Mouse (Mus musculus) small intestine, adult 2 months (tissue): ENCODE data around the gene Slc2a4.

Experiments
- CTCF ChIP-seq: fragments of 200-500 bp; IDR thresholded peaks from 2 replicates; pipeline ENCODE4 v1.5.1; 2012; ENCODE audit warnings: low read depth, mild to moderate bottlenecking, control low read depth, inconsistent platforms, low read length, moderate library complexity, mixed read lengths; ENCODE audit not compliant: insufficient replicate concordance, insufficient read length; ENCODE audit errors: extremely low read depth
- POLR2A ChIP-seq: fragments of 200-500 bp; IDR thresholded peaks from 2 replicates; pipeline ENCODE4 v1.6.1; 2012; ENCODE audit warnings: low read depth, mild to moderate bottlenecking, control low read depth, inconsistent platforms, low read length, moderate library complexity

GRCm38 (mm10) chr11:69910781-69911560, 37.0 kb downstream of the Slc2a4 start:
- no peak for TF ChIP-seq POLR2A
- no peak for TF ChIP-seq CTCF
